Mouse (Mus musculus) spleen, adult 2 months (tissue): ENCODE results near the gene Fabp3.

Source experiments
- CTCF ChIP-seq: fragments of 200-500 bp; IDR thresholded peaks from 2 replicates; pipeline ENCODE4 v1.5.1; 2011; ENCODE audit warnings: mild to moderate bottlenecking, inconsistent platforms; ENCODE audit not compliant: insufficient read depth, insufficient read length, insufficient replicate concordance; ENCODE audit errors: extremely low read depth
- POLR2A ChIP-seq: fragments of 200-500 bp; IDR thresholded peaks from 2 replicates; pipeline ENCODE4 v1.6.1; 2011; ENCODE audit warnings: low read depth, low read length, inconsistent platforms

- TF ChIP-seq CTCF (no peak), POLR2A (no peak)
These were observed 44.2 kb downstream of the Fabp3 start for GRCm38 (mm10) chr4:130352588-130352987.
